Mouse (Mus musculus): ENCODE measurements around the gene Frem1.

- TF ChIP-seq CTCF (IDR thresholded peaks at IDR 0.05; ENCODE audit: insufficient read depth, low read depth, low read length) (no peak), POLR2A (IDR thresholded peaks at IDR 0.05; ENCODE audit: insufficient read depth, low read depth, low read length) (no peak)
Observed at GRCm38 (mm10) chr4:83099025-83099424, 46.9 kb upstream of the Frem1 start.
